Mouse (Mus musculus) T-cell, adult 66 days (primary cell): ENCODE results near the gene Tnfaip1. TPM values are rescaled to one million over a fixed set of nuclear protein-coding genes. Genes with fewer than 3 reads are reported as not detected.

Experiments used
- total RNA-seq, 2 experiments: library from RNA; stranded (reverse); gene quantifications; 3 replicates in 1 of 2; 4 replicates in 1 of 2; pipeline ENCODE4 v1.2.4; 2023

Tnfaip1 gene
- 10 to 100 TPM; 13.2 to 14.7 TPM for total RNA-seq

GRCm38 (mm10) chr11:78536080-78536689, at the start of gene Tnfaip1, which contains the start of gene Ift20:
Gene Tnfaip1, minus strand, starts transcription at chr11:78536332.
Gene Ift20, plus strand, starts transcription at chr11:78536361.

GRCm38 (mm10) chr11:78550168-78551058, 14.3 kb upstream of the Tnfaip1 start, which contains the start of gene Tmem97:
Gene Tmem97, minus strand, starts transcription at chr11:78550777.

DNA sequence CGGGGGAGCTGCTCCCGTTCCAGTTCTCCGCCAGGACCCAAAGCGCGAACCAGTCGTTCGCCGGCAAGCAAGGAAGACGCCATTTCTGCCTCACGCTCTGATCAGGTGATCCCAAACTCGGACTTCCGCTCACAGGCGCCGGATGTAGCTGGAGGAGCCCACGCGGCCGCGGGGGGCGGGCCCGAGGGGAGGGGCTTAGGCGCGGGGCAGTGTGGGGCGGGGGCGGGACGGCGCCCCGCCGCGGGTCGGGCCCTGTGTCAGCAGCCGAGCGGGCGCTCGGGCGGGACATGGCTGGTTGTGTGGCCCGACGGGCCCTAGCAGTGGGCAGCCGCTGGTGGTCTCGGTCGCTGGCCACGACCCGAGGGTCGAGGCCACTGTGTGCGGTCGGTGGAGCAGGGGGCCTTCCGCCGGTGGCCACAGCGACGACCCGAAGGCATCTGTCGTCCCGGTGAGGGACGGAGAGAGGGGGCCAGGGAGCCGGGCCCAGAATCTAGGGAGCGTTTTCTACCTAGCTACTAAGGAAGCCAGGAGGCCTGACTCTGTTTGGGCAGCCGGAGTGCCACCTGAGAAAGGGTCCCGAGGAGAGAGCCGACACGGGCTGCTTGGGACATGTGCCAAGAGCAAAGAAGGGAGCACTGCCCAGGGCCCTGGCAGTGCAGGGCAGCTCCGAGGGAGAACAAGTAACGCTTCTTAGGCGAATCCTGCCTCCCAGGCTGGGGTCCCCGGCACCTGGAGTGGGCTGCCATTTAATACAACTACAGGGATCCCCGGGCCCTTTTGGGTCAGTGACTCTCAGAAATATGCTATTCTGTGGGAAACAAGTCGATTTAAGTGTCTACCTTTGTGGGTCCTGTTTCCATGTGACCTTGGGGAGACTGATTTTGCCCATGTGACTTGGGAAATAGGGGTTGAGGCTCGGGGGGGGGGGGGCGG, 23.8 kb downstream of the Tnfaip1 start, which contains the start of the genes Tmem199 and Poldip2:
Gene Tmem199, minus strand, starts transcription at position 148 of the 933 bp plus-strand sequence.
Gene Poldip2, plus strand, starts transcription at position 169 of the 933 bp plus-strand sequence.

GRCm38 (mm10) chr11:78502909-78503650, 33.1 kb downstream of the Tnfaip1 start, which contains the start of gene Sebox:
Gene Sebox, plus strand, starts transcription at chr11:78503447.

DNA sequence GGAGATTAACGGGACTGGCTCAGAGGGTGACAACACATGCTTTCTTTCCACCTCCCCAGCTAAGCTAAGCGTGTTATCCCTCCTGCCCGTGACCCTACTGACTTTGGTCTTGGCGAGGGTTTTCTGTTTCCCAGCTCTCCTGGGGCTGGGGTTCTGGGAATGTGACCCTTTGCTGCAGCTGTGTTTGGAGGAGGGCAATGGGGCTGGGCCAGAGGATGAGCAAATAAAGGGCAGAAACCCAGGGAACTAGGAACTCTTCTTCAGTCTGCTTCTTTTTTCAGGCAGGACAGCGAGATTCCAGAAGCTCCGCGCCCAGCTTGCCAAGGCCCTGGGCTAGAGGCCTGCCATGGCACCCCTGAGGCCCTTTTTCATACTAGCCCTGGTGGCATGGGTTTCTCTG, 37.1 kb downstream of the Tnfaip1 start, which contains the start of gene Vtn:
Gene Vtn, plus strand, starts transcription at position 88 of the 400 bp plus-strand sequence.

DNA sequence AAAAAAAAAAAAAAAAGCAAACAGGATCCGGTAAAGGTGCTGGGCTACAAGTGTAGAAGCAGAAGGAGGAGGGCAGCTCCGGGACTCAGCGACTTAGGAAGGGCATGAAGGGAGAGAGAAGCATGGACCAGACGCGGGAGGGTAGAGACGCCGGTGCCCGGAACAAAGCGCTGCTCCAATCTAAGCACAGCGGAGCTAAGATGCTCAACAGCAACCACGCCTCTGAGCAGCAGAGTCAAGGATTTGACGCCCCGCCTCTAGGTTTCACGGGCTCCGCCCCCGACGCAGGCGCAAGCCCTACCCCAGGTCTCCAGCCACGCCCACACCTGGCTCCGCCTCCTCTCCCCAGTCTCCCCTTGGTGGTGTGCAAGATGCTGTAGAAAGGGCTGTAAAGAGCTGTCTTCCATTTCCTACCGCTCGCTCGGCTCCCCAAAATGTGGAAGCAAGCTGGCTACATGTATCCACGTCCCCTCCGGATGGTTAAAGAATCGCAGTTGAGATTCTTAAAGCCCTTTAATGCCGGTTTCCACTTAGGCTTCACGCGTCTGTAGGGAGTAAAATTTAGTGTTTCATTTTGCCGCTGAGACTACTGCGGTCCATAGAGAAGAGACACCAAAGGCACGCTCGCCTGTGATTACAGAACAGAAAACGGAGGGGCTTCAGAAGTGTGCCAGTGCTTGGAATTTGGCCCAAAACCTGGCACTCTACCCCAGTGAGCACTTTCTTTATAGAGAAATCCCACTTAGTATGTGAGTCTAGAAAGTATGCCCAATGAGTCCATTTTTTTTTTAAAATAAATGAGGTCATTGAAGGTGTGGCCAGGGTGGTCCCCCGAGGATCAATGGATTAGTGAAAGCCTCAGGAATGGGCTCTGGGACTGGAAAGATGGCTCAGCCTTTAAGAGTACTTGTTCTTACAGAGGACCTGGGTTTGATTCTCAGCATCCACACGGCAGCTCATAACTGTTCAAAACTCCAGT, 38.3 kb downstream of the Tnfaip1 start, which contains the start of gene Sarm1:
Gene Sarm1, minus strand, starts transcription at position 211 of the 979 bp plus-strand sequence.

Other genes with a start within 250 kb of the Tnfaip1 start
- 1 to 10 TPM; 4.6 to 4.7 TPM for gene BC030499, start 245.5 kb downstream of the Tnfaip1 start, total RNA-seq
- 1 to 10 TPM; 6.5 to 7.8 TPM for gene Spag5, start 234.8 kb downstream of the Tnfaip1 start, total RNA-seq
- gene Aldoc, start 213.4 kb downstream of the Tnfaip1 start, total RNA-seq, result 10 to 100 TPM; 22.1 to 26.3 TPM
- gene Pigs, start 207.9 kb downstream of the Tnfaip1 start, total RNA-seq, result 10 to 100 TPM; 50.4 to 54.2 TPM
- 10 to 100 TPM; 15.3 to 21.9 TPM for gene Unc119, start 192.8 kb downstream of the Tnfaip1 start, total RNA-seq
- not detected for gene Foxn1, start 149.8 kb downstream of the Tnfaip1 start, total RNA-seq
- gene Slc13a2, start 114.1 kb downstream of the Tnfaip1 start, total RNA-seq, result not detected
- gene Slc46a1, start 70.6 kb downstream of the Tnfaip1 start, total RNA-seq, result 1 to 10 TPM; 1.2 to 2.2 TPM
- gene Sarm1, start 38.6 kb downstream of the Tnfaip1 start, total RNA-seq, result 1 to 10 TPM; 5.4 to 5.5 TPM
- gene Vtn, start 37.2 kb downstream of the Tnfaip1 start, total RNA-seq, result not detected
- not detected for gene Sebox, start 32.9 kb downstream of the Tnfaip1 start, total RNA-seq
- 10 to 100 TPM; 21.8 to 25.1 TPM for gene Tmem199, start 24.2 kb downstream of the Tnfaip1 start, total RNA-seq
- 10 to 100 TPM; 34.3 to 39.1 TPM for gene Poldip2, start 24.1 kb downstream of the Tnfaip1 start, total RNA-seq
- gene Ift20, start within 50 bp of the Tnfaip1 start, total RNA-seq, result 10 to 100 TPM; 40.9 to 42.2 TPM
- gene Tmem97, start 14.4 kb upstream of the Tnfaip1 start, total RNA-seq, result 1 to 10 TPM; 7.8 to 8.4 TPM
- 10 to 100 TPM; 84.0 to 90.8 TPM for gene Nlk, start 161.0 kb upstream of the Tnfaip1 start, total RNA-seq
- 10 to 100 TPM; 22.7 to 24.5 TPM for gene Ccnq, start 215.4 kb upstream of the Tnfaip1 start, total RNA-seq